Mouse (Mus musculus) heart, postnatal 25 days (tissue): ENCODE measurements around the gene Apbb2. TPM values are rescaled to one million over a fixed set of nuclear protein-coding genes. Genes with fewer than 3 reads are reported as not detected.

Source experiments
- DNase-seq: peaks from one replicate; pipeline ENCODE4 v3.0.0; 2022; ENCODE audit warnings: low spot score
- intact Hi-C: fragments of 180-260 bp; cut with DNase I; formaldehyde crosslinking; loops from one replicate; pipeline ENCODE4 v1.15.1; 2025
- total RNA-seq, 2 experiments: library from RNA; stranded (reverse); gene quantifications; 2 replicates each; pipeline ENCODE4 v1.2.3; 2021

The Apbb2 gene
- total RNA-seq, 2 experiments from 2014 or later: 40.2 to 46.7 TPM

GRCm38 (mm10) chr5:66368966-66369365 is 249.6 kb downstream of the Apbb2 start:
- intact Hi-C loops: loop anchor here (5.0 kb wide), 2 partner anchors 87 to 107 kb away; no protein-coding TSS in a partner anchor
- no peak for DNase-seq

GRCm38 (mm10) chr5:66367641-66368040 is 250.9 kb downstream of the Apbb2 start:
- intact Hi-C loops: loop anchor here (5.0 kb wide), 2 partner anchors 85 to 105 kb away; no protein-coding TSS in a partner anchor
- no peak for DNase-seq

GRCm38 (mm10) chr5:66363274-66364261 is 255.0 kb downstream of the Apbb2 start:
- intact Hi-C loops: no loop called here

GRCm38 (mm10) chr5:66360739-66361138 is 257.8 kb downstream of the Apbb2 start:
- no peak for DNase-seq
- intact Hi-C loops: no loop called here

More at GRCm38 (mm10) chr5:66363274-66364261, 255.0 kb downstream of the Apbb2 start:
- no peak for DNase-seq

GRCm38 (mm10) chr5:66359742-66360423 is 258.7 kb downstream of the Apbb2 start:
- no peak for DNase-seq
- intact Hi-C loops: no loop called here

- no peak for DNase-seq
- intact Hi-C loops: no loop called here
These were observed 263.4 kb downstream of the Apbb2 start for GRCm38 (mm10) chr5:66355147-66355546.

- DNase-seq: no peak
- intact Hi-C loops: no loop called here
These were observed 264.7 kb downstream of the Apbb2 start for GRCm38 (mm10) chr5:66353876-66354275.

- DNase-seq: no peak
- intact Hi-C loops: no loop called here
These were observed 266.7 kb downstream of the Apbb2 start for GRCm38 (mm10) chr5:66351836-66352390.

GRCm38 (mm10) chr5:66351064-66351463 is 267.5 kb downstream of the Apbb2 start:
- intact Hi-C loops: no loop called here
- no peak for DNase-seq

GRCm38 (mm10) chr5:66350611-66351010 is 268.0 kb downstream of the Apbb2 start:
- intact Hi-C loops: no loop called here
- no peak for DNase-seq

- intact Hi-C loops: no loop called here
- DNase-seq: no peak
These were observed 270.2 kb downstream of the Apbb2 start for GRCm38 (mm10) chr5:66348421-66348820.

- intact Hi-C loops: no loop called here
- DNase-seq: no peak
These were observed 271.8 kb downstream of the Apbb2 start for GRCm38 (mm10) chr5:66346756-66347155.

- intact Hi-C loops: no loop called here
- DNase-seq: no peak
These were observed 273.4 kb downstream of the Apbb2 start for GRCm38 (mm10) chr5:66345140-66345539.

GRCm38 (mm10) chr5:66344182-66344581 is 274.4 kb downstream of the Apbb2 start:
- intact Hi-C loops: no loop called here
- DNase-seq: no peak

- no peak for DNase-seq
- intact Hi-C loops: no loop called here
These were observed 276.3 kb downstream of the Apbb2 start for GRCm38 (mm10) chr5:66342285-66342684.

GRCm38 (mm10) chr5:66341848-66342247 is 276.7 kb downstream of the Apbb2 start:
- DNase-seq: no peak
- intact Hi-C loops: no loop called here

GRCm38 (mm10) chr5:66340356-66341102 is 278.1 kb downstream of the Apbb2 start:
- no peak for DNase-seq
- intact Hi-C loops: no loop called here

- intact Hi-C loops: no loop called here
- no peak for DNase-seq
These were observed 280.0 kb downstream of the Apbb2 start for GRCm38 (mm10) chr5:66338583-66338982.

- DNase-seq: peak; percentile 26
- intact Hi-C loops: no loop called here
These were observed 280.6 kb downstream of the Apbb2 start for GRCm38 (mm10) chr5:66337969-66338345.
